Mouse (Mus musculus) kidney, postnatal 0 days (tissue): ENCODE data around the gene Magi2. TPM values are rescaled to one million over a fixed set of nuclear protein-coding genes. Genes with fewer than 3 reads are reported as not detected.

Source experiments
- ATAC-seq: fragments of 200-750 bp; cut with Nextera tagmentation; replicated peaks from 2 replicates; pipeline ENCODE4 v1.8.0; 2017; ENCODE audit warnings: low read depth, moderate number of reproducible peaks, moderate TSS enrichment, moderate library complexity; ENCODE audit not compliant: low FRiP score
- DNase-seq: peaks from one replicate; pipeline ENCODE4 v3.0.0-alpha.2; 2016; ENCODE audit warnings: low spot score
- H3K27ac ChIP-seq: fragments of 300-500 bp; sonication (generic); 2 replicates; pipeline ENCODE4 v1.5.1; 2014; ENCODE audit warnings: mild to moderate bottlenecking
- H3K27me3 ChIP-seq: fragments of 300-500 bp; sonication (generic); 2 replicates; pipeline ENCODE4 v1.6.1; 2014; ENCODE audit warnings: low read length, mixed read lengths; ENCODE audit not compliant: insufficient read depth
- H3K36me3 ChIP-seq: fragments of 300-500 bp; sonication (generic); 2 replicates; pipeline ENCODE4 v1.6.1; 2014; ENCODE audit warnings: low read length, mixed read lengths; ENCODE audit not compliant: insufficient read depth
- H3K4me1 ChIP-seq: fragments of 300-500 bp; sonication (generic); replicated peaks from 2 replicates; pipeline ENCODE4 v1.6.1; 2014; ENCODE audit warnings: antibody characterized with exemption, low read length, mixed read lengths; ENCODE audit not compliant: insufficient read depth
- H3K4me2 ChIP-seq: fragments of 300-500 bp; sonication (generic); 2 replicates; pipeline ENCODE4 v1.6.1; 2014; ENCODE audit warnings: mild to moderate bottlenecking, low read length, moderate library complexity, mixed read lengths
- H3K4me3 ChIP-seq: fragments of 300-500 bp; sonication (generic); replicated peaks from 2 replicates; pipeline ENCODE4 v1.5.1; 2014; ENCODE audit warnings: low read depth, low read length
- H3K9ac ChIP-seq: fragments of 300-500 bp; sonication (generic); 2 replicates; pipeline ENCODE4 v1.6.1; 2014; ENCODE audit warnings: low read depth, low read length
- H3K9me3 ChIP-seq: fragments of 300-500 bp; sonication (generic); replicated peaks from 2 replicates; pipeline ENCODE4 v1.6.1; 2016; ENCODE audit warnings: low read length, inconsistent platforms, mixed read lengths
- CTCF ChIP-seq: IDR thresholded peaks from 2 replicates; pipeline ENCODE4 v1.5.1; 2016; ENCODE audit warnings: antibody characterized with exemption, low read depth, mild to moderate bottlenecking, moderate library complexity
- WGBS: fragments of 180-500 bp; shearing (Covaris S2); extraction: QIAGEN DNeasy Blood & Tissue Kit; methylation state at CpG from one replicate; pipeline ENCODE4 v1.1.7; 2014; 5-methylcytosine and 5-hydroxymethylcytosine counted together
- polyA plus RNA-seq: library from polyadenylated mRNA; unstranded; fragments of >200 nt; fragmentation: Nextera tagmentation; extraction: Ambion mirVana; gene quantifications from 2 replicates; pipeline ENCODE4 v1.2.1, GENCODE M21; 2015

The Magi2 gene
- polyA plus RNA-seq, 1 experiment from 2014 or later = 14.5 TPM

DNA sequence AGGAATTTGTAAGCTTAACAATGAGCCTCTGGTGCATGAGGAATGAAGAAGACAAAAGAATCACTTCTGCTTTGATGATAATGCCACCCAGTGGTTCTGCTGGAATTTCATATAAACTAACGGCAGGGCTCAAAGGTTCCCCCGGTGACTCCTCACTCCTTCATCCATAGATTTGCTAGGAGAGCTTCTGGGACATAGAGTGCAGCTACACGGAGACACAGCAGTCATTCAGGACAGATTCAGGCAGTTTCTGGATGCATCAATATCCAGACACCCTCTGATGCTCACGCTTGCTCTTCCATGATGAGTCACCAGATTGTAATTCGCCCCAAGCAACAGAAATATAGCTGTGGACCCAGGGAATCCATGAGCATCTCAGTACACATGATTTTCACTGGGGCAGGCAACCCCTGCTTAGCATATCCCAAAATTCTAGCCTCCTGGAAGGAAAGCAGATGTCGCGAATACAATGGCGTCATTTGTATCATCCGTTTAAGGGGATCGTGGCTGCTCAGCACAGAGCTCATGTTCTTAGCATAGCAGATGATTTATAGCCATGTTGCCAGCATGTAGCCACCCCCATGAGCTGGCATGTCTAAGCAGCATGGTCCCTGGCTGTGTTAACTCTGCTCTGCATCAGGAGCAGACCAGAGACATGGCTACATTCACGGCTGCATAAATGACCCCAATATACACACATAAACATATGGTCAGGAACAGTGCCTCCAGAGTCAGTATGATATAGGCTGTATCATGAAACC is 1426.8 kb downstream of the Magi2 start:
- Histone ChIP-seq H3K4me1 (no peaks in the 10 kb centered on the region), H3K4me2 (no peak overlapping the region), H3K4me3 (no peak overlapping the region), H3K36me3 (no peaks in the 10 kb centered on the region), H3K9ac (no peak overlapping the region), H3K27ac (no peak overlapping the region), H3K9me3 (no peaks in the 10 kb centered on the region), H3K27me3 (no peaks in the 10 kb centered on the region)
- peak; percentile 51 for TF ChIP-seq CTCF
- DNase-seq (peak; percentile 29), ATAC-seq (no peak)
- WGBS = 70% methylated on average over 11 of the region's 11 CpGs

DNA sequence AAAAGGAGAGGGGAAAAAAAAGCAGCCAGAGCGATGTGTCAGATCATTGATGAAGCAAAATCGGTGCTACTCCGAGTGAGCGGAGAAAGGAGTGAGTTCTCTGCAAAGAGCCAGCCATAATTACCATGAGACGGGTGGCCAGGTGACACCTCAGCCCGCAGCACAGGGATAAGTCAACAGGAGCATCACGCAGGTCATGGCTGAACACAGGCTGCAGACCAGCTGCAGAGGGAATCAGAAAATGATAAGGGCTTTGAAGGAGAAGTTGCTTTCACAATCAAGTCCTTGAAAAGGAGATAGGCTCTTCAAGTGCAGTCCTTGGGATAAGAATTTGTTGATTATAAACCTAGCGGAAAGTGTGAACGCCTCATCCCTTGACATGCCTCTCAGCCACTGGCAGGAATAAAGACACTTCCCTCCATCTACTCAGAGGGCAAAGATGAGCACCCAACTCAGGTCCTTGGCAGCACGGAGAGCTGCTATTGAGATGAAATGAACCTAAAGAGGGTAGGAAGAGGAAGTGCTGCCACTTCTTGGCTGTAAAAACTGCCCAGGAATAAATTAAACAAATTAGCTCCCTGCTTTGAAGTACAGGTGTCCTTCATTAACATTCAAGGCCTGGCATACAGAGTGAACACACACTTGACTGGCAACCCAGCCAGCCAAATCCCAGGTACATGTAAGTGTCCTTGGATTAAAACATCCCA is 1428.1 kb downstream of the Magi2 start:
- 71% methylated on average over 10 of the region's 10 CpGs for WGBS
- Histone ChIP-seq H3K27ac (no peak overlapping the region), H3K4me1 (no peaks in the 10 kb centered on the region), H3K9me3 (no peaks in the 10 kb centered on the region), H3K36me3 (no peaks in the 10 kb centered on the region), H3K27me3 (no peaks in the 10 kb centered on the region), H3K4me2 (no peak overlapping the region), H3K4me3 (no peak overlapping the region), H3K9ac (no peak overlapping the region)
- TF ChIP-seq CTCF = no peak
- no peak for DNase-seq
- ATAC-seq = no peak

DNA sequence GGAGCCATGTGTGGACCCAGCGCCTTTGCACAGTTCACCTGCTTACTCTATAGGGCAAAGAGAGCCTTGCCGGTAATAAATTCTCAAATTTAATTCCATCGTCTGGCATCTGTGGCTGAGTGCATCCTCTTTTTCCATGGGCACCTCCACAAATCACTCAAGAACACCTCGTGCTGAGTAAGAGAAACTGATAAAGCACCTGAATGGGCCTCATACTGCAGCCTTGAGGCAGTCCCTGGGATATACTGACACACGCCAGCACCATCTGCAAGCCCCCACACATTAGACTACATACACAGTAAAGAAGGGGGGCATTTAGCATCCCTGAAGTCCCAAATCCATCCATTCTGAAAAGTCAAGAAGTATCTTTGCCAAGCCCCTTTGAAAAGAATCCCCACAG is 1430.2 kb downstream of the Magi2 start:
- H3K4me1 ChIP-seq = no peaks in the 10 kb centered on the region
- whole genome bisulfite sequencing = 73% methylated on average over 5 of the region's 5 CpGs
- DNase-seq = no peak
- no peak overlapping the region for H3K4me3 ChIP-seq
- H3K9ac ChIP-seq = no peak overlapping the region
- no peak for ATAC-seq
- no peaks in the 10 kb centered on the region for H3K9me3 ChIP-seq
- TF ChIP-seq CTCF = no peak
- H3K27me3 ChIP-seq = no peaks in the 10 kb centered on the region
- H3K36me3 ChIP-seq = no peaks in the 10 kb centered on the region
- H3K4me2 ChIP-seq = no peak overlapping the region
- H3K27ac ChIP-seq = no peak overlapping the region

DNA sequence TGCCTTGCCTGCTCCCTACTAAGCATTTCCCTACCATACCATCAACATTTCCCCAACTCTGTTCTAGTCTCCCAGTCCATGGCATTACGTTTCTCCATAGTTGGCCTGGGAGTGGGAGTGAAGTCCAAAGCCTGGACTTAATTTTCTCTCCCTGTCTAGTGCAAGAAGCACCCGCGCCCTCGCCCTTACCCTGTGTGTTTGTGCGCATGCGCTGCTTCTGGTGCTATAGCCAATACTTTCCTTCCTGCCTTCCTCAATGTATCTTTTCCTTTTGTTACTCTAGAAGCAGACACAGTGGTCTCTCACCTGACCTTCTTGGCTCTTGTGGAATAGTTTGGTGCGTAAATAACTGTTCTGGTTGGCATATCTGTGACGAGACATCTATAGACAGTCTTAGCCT is 1440.8 kb downstream of the Magi2 start:
- Histone ChIP-seq H3K36me3 (no peaks in the 10 kb centered on the region), H3K4me2 (no peak overlapping the region), H3K4me1 (no peaks in the 10 kb centered on the region), H3K27ac (no peak overlapping the region), H3K4me3 (no peak overlapping the region), H3K9me3 (no peaks in the 10 kb centered on the region), H3K27me3 (no peaks in the 10 kb centered on the region), H3K9ac (no peak overlapping the region)
- 94% methylated on average over 8 of the region's 8 CpGs for WGBS
- no peak for ATAC-seq
- no peak for TF ChIP-seq CTCF
- DNase-seq = no peak

DNA sequence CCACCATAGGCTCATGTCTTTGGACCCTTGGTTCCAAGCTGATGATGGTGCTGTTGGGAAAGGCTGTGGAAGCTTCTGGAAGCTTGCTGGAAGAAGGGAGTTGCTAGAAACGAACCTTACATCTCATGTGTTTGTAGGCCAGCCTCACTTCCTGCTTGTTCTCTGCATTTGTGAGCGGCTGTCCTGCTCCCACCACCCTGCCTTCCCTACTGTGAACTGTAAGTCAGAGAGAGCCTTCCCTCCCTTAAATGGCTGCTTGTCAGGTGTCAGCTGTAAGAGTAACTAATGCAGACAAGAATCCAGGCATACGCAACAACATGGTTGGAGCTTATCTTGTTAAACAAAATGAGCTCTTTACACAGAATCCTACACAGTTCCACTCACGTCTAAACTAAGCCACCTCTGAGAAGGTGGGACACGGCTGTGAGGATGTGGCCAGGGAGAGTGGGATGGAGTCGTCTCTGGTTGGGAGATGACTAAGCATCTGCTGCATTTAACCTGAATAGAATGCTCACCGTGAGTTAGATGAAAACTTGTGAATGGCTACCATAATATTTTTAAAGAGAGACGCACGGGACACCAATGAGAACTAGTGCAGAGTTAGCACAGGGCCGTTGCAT is 1442.0 kb downstream of the Magi2 start:
- Histone ChIP-seq H3K4me3 (no peak overlapping the region), H3K9me3 (no peaks in the 10 kb centered on the region), H3K4me1 (no peaks in the 10 kb centered on the region), H3K27ac (no peak overlapping the region), H3K9ac (no peak overlapping the region), H3K27me3 (no peaks in the 10 kb centered on the region), H3K4me2 (no peak overlapping the region), H3K36me3 (no peaks in the 10 kb centered on the region)
- no peak for DNase-seq
- TF ChIP-seq CTCF = no peak
- ATAC-seq = no peak
- 87% methylated on average over 10 of the region's 10 CpGs for WGBS

DNA sequence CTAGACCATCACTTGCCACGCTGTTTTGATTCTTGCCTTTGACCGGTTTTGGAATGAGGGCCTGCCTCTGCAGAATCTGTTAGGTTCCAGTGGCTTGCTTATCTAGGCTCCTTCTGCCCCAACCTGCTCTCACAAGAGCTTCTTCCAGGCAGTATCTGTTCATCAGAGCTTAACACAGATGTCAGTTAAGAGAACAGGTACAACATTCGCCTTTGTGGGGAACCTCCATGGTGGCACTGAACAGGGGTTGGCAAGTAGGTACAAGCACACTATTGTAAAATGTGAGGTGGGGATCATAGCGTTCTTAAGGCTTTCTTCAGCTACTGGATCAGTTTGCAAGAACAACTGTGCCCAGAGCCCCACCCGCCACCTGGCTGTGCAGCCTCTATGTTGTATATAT is 1442.6 kb downstream of the Magi2 start:
- WGBS = 84% methylated on average over 5 of the region's 5 CpGs
- Histone ChIP-seq H3K36me3 (no peaks in the 10 kb centered on the region), H3K27ac (no peak overlapping the region), H3K4me2 (no peak overlapping the region), H3K9ac (no peak overlapping the region), H3K27me3 (no peaks in the 10 kb centered on the region), H3K4me1 (no peaks in the 10 kb centered on the region), H3K4me3 (no peak overlapping the region), H3K9me3 (no peaks in the 10 kb centered on the region)
- ATAC-seq = no peak
- no peak for TF ChIP-seq CTCF
- DNase-seq = no peak
